9 mouse cellular contexts compared by ENCODE assay signal in genomic region chr11:99123977-99124634, GRCm38 (mm10). TPM values are rescaled to one million over a fixed set of nuclear protein-coding genes. Genes with fewer than 3 reads are reported as not detected.
DNase-seq lines count a peak whose midpoint lies in the region; ATAC-seq and TF ChIP-seq lines count a peak whose summit lies in the region.
"Had no signal": no experiment of that assay in that cellular context is flagged by ENCODE, and none has a peak within 500 bp of the region (broad histone marks: within the 10 kb centered on the region; RNA-seq: fewer than 3 reads in every experiment).

No protein-coding gene starts in this region.

- 49% methylated on average over 15 of the region's 15 CpGs for WGBS in kidney, embryonic 16.5 days

- no peaks in the 10 kb centered on the region for H3K9me3 ChIP-seq in kidney, embryonic 16.5 days (ENCODE audit: low read length)

- no peaks in the 10 kb centered on the region for H3K4me1 ChIP-seq in embryonic fibroblast, embryonic 13.5 days (ENCODE audit: control insufficient read depth, insufficient read depth, low read length)
- H3K4me1 ChIP-seq in kidney, embryonic 16.5 days (ENCODE audit: insufficient read depth, low read length): peaks cover 38% of the 10 kb centered on the region

- no peaks in the 10 kb centered on the region for H3K27me3 ChIP-seq in kidney, embryonic 16.5 days (ENCODE audit: insufficient read depth, low read length)

- H3K27ac ChIP-seq in embryonic fibroblast, embryonic 13.5 days (ENCODE audit: insufficient read depth, low read length): peak overlapping the region; percentile 53
- H3K27ac ChIP-seq in kidney, embryonic 16.5 days (ENCODE audit: low read length): 0 out of 2 replicates have a peak overlapping the region, but pooled peaks have one; percentile 28

- H3K36me3 ChIP-seq in kidney, embryonic 16.5 days (ENCODE audit: insufficient read depth, low read length): no peaks in the 10 kb centered on the region

- H3K4me3 ChIP-seq in embryonic fibroblast, embryonic 13.5 days (ENCODE audit: insufficient read depth, low read length): no peak overlapping the region
- H3K4me3 ChIP-seq in kidney, embryonic 16.5 days (ENCODE audit: low read length): no peak overlapping the region

- no peak for TF ChIP-seq CTCF in embryonic fibroblast, embryonic 13.5 days (IDR thresholded peaks at IDR 0.05; ENCODE audit: borderline replicate concordance, insufficient read depth, low read length)

- H3K4me2 ChIP-seq in kidney, embryonic 16.5 days (replicated peaks; ENCODE audit: low read depth, low read length): no peak overlapping the region

- H3K9ac ChIP-seq in kidney, embryonic 16.5 days (replicated peaks; ENCODE audit: low read length): no peak overlapping the region

- no peak for TF ChIP-seq POLR2A in embryonic fibroblast, embryonic 13.5 days (IDR thresholded peaks at IDR 0.05; ENCODE audit: low read depth, low read length)

- intact Hi-C loops in gastrocnemius, postnatal 36 days (cut with DNase I): loop anchor here (10.0 kb wide), 1 partner anchor 459 kb away; the partner anchor contains the start of gene Gsdma

- peak; percentile 52 for DNase-seq in gastrocnemius, adult 18-20 months (ENCODE audit: low spot score)
- DNase-seq in gastrocnemius, postnatal 36 days: no peak
- DNase-seq in 416B (ENCODE audit: low read depth): peak; percentile 88
- peak; percentile 76 for DNase-seq in T-cell, adult 2 months (ENCODE audit: low spot score)
- peak; percentile 64 for DNase-seq in mesoderm, embryonic 11.5 days (ENCODE audit: low read depth, low spot score)
- DNase-seq in ovary, postnatal 14 days (ENCODE audit: low spot score): no peak

- no peak for ATAC-seq in kidney, embryonic 16.5 days (ENCODE audit: low FRiP score, low TSS enrichment)

RNA-seq across cellular contexts. Expression of gene Ccr7, which starts 30.8 kb away (rescaled TPM):
- total RNA-seq in gastrocnemius, adult 18-20 months (2021): not detected
- not detected for total RNA-seq in gastrocnemius, postnatal 36 days (2021)
- polyA plus RNA-seq in embryonic fibroblast, embryonic 13.5 days (2011; ENCODE audit: insufficient read length, low read depth, missing spikeins): not detected in 2 replicates
- 0.19 and 0.41 TPM in 2 replicates for polyA plus RNA-seq in kidney, embryonic 16.5 days (2015; fragmentation: Nextera tagmentation; extraction: Ambion mirVana)
- total RNA-seq: layer of hippocampus, postnatal 25 days had no signal

RNA-seq across cellular contexts. Expression of gene Tns4, which starts 35.0 kb away (rescaled TPM):
- under 1 TPM in 1 of 2 experiments, not detected in 1; 0.07 TPM for total RNA-seq in gastrocnemius, adult 18-20 months (2021)
- total RNA-seq in gastrocnemius, postnatal 36 days (2021): not detected
- not detected in 2 replicates for polyA plus RNA-seq in embryonic fibroblast, embryonic 13.5 days (2011; ENCODE audit: insufficient read length, low read depth, missing spikeins)
- polyA plus RNA-seq in kidney, embryonic 16.5 days (2015; fragmentation: Nextera tagmentation; extraction: Ambion mirVana): 0.17 and 0.22 TPM in 2 replicates
- total RNA-seq: layer of hippocampus, postnatal 25 days had no signal

Comparison
In these comparisons a context has a peak if more than half of its experiments do, and no peak if none do; other contexts are left out.
1. DNase-seq: peak in gastrocnemius, adult 18-20 months (single experiment), 416B (single experiment), T-cell, adult 2 months (single experiment) and mesoderm, embryonic 11.5 days (single experiment); none in gastrocnemius, postnatal 36 days (0 of 2) and ovary, postnatal 14 days (single experiment).